Mouse (Mus musculus) right cerebral cortex, postnatal 4 days (tissue): ENCODE measurements around the gene Mlf2.

ENCODE experiments used
- DNase-seq: peaks from one replicate; pipeline ENCODE4 v3.0.0-alpha.2; 2022

Mlf2 gene

DNA sequence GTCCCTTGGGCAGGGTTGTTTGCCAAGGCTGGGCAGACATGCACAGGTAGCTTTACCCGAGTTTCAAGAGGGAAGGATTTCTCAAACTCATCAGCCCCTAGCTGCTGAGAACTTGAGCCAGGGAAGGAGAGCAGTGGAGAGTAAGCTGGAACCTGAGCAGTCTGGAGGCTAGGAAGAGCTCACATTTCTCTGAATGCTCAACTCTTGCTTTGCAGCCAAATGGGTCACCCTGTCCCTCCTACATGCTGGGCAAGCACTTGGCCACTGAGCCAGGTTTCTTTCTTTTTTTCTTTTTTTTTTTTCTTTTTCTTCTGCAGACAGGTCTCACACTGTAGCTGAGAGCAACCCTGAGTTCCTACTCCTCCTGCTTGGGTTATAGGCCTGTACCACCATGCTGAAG is 5.5 kb downstream of the Mlf2 start:
- DNase-seq, result no peak

DNA sequence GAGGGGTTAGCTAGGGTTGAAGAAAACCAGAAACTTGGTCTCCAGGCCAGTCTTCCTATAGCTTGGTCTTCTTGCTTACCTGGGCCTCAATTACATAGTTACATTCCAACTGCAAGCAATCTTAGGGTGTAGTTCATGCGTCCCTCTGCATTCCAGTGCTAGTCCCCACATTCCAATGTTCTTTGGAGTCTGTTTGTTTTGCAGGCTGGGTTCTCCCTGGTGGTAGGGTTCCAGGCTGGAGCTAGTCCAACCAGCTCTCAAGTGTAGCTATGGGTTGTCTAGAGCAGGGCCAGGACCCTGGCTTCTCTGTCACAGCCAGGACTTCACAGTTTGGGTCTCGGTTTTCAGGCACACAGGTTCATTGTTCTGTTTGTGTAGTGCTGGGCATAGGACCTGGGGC is 6.3 kb downstream of the Mlf2 start:
- no peak for DNase-seq

DNA sequence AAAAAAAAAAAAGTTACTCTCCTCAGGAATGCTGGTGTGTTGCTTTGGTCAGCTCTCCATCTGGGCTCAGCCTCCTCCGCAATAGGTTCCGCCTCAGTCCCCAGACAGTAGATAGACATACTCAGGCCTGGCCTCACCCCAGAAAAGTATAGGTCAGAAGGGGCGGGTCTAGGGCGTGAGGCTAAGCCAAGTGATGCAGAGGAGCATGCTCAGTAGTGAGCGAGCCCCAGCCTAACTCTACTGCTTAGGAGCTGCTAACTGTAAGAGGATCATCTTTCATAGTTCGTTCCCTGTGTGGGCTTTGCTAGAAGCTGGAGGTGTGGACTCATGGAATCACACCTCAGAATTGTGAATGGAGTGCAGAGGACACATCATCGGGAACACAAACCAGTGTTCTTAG is 7.4 kb downstream of the Mlf2 start:
- no peak for DNase-seq

DNA sequence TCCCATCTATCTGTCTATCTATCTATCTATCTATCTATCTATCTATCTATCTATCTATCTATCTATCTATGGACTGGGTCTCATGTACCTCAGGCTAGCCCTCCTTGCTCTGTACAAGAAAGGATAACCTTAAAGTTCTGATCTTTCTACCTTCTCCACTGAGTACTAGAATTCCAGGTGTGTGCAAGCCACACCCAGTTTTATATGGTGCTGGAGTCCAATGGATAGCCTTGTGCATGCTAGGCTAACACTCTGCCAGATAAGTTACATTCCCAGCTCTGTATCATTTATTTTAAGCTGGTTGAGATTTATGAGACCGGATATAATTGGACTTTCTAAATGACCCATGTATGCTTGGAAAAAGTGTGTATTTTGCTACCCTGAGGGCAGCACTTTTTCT is 10.5 kb downstream of the Mlf2 start:
- DNase-seq, result no peak

DNA sequence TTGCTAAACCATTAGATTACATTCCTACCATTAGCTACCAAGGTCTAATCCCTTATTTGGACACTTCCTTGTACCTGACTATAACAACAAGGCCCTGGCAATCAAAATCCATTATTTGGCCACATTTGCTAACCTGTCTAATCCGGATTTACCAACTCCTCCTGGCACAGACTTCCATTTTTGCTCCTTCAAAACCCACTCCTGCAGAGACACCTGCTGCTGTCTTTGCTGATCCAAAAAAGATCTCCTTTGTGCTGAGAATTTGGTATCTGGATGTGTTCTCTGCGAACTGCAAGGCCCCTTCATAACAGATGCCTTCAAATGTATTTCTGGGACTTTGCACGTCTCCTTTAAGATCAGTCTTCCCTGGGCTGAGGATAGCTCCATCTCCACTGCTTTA is 12.3 kb downstream of the Mlf2 start:
- DNase-seq, result no peak

DNA sequence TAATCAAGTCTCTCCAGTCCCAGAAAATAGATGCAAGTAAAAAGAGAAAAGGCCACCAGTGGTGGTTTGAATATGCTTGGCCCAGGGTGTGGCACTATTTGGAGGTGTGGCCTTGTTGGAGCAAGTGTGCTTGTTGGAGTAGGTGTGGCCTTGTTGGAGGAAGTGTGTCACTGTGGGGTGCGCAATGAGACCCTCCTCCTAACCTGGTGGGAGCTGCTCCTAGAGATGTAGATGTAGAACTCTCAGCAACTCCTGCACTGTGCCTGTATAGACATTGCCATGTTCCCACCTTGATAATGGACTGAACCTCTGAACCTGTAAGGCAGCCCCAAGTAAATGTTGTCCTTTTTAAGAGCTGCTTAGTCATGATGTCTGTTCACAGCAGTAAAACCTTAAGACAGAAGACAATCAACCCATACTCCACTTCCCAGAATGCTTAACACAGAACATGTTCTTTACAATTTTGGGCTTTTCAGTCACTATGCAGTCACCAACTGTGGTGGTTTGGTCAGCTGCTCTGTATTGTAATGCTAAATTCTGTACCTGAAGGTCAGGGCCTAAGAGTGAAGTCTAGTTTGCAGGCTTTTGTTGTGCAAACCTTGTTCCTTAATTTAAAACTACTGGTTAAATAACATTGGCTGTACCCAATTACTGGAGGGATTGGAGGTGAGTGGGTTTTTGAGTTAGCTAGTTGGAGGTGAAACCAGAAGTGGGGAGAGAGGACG is 23.0 kb downstream of the Mlf2 start:
- no peak for DNase-seq

DNA sequence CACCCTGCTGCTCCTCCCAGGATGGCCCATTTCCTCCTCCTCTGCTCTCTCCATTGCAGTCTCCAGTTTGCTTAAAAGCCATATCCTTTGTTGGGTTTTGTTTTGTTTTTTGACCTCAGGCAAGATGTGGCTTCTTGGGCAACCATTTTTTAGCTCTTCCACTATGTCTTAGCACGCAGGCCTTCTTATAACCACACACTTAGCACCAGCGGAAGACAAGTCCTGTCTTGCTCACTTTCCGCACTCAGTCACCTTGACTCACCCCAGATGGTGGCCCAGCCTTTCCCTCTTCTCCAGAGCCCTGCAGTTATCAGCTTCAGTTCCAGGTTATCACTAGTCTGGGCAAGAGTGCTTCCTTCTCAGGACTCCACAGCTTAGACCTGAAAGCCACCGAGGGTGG is 24.0 kb downstream of the Mlf2 start:
- no peak for DNase-seq

DNA sequence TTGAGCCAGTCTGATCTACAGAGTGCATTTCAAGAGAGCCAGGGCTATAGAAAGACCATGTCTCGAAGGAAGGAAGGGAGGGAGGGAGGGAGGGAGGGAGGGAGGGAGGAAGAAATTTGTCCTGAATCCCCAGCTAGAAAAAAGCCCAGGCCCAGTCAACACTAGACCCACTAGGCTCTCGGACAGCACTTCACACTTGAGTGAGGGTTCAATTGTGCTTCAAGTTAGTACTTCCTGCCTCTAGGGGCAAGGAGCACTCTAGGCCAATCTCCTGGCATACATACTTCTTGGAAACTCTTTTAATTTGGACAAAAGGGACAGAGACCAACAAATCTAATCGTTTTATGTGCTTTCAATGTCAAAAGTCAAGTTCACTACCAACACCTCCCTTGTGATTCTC is 26.9 kb downstream of the Mlf2 start:
- DNase-seq, result no peak

DNA sequence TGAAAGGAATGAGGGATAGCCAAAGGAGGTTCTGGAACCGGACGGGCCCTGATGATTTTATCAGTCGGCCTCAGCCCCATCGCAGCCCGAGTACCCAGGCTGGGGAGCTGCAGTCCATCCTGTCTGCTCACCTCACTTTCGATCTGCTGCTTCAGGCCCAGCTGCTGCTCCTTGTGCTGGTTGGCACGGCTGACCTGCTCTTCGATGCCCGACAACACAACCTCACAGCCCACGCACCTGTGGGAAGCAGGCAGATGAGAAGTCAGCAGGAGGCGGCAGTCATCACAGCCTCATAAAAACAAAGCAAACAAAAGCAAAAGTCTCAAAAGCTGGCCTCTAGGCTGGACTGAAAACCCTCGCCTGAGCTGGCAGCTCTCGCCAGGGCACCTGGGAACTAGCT is 28.8 kb downstream of the Mlf2 start:
- DNase-seq, result no peak

DNA sequence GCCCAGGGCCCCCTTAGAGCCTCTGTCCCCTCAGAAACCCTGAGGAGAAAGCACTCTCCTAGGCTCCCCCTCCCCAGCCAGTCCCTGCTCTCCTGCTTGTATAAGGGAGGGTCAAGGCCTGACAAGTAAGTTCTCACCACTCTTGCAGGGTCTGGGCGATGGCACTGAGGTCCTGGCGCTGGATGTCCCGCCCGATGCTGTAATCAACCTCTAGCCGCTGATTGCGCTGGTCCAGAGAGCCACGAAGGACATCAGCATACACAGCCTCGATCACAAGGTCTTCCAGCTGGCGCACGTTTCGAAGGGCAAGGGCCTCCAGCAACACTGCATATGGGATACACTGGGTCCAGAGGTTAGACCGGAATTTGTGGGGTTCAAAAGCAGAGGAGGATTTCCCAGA is 29.8 kb downstream of the Mlf2 start:
- DNase-seq, result no peak

DNA sequence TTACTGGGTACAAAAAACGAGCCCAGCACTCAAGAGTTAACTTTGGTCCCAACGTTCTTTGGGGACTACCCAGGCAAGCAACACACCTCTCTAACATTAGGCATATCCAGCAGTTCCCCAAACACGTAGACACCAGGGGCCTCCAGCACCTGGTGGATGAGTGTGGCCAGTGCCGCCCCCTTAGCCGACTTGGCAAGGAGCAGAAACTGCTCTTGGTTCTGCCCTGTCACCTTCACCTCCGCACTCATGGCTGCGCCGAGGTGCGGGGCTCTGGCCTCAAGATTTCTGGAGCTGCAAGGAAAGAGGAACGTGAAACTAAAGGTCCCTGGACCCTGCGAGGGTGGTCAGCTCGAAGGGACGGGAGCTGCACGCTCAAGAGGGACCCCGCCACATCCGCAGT is 33.5 kb downstream of the Mlf2 start:
- DNase-seq, result no peak

DNA sequence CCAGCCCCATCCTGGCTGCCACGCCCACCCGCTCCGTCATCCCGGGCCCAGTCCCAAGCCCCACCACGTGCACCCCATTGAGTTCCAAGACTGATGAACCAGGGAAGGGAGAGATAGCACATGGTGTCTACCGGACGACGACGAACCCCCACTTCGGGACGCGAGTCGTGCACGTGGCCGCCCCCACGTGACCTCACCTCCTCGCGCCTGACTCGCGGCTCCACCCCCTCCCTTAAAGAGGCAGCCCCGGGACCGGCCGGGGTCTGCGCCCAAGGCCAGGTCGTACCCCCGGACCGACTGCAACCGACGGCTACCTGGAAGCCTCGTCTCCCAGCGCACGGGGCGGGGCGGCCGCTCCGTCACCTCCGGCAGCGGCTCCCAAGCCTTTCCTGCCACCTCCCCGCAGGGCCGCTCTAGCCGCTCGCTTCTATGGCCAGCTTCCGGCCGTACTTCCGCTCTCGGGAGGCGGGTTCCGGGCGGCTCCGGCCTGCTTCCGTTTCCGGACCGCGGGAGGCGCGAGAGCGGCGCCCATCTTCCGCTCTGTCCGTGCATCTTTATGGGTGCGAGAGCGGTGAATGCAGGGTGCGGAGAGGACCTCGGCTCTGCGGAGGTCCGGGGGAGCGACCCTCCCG is 34.0 kb downstream of the Mlf2 start, which contains the start of gene Cops7a:
Gene Cops7a, minus strand, starts transcription at position 451 of the 632 bp plus-strand sequence.
- DNase-seq, result peak; percentile 94

DNA sequence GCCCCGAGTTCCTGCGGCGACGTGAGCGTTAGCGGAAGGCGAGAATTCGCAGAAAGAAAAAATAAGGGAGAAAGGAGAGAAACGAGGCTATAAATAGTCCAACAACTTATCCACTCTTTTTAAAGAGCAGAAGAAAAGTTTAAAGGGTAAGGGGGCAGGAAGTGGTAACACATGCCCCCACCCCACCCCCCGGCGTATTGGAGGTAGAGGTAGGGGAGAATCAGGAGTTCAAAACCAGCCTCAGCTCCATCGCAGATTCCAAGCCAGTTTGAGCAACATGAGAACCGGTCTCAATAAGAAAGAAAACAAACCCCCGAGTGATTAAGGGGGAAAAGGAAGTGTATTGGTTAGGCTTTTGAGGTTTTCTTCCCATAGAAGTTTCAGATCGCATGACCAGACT is 34.6 kb downstream of the Mlf2 start:
- peak; percentile 14 for DNase-seq

DNA sequence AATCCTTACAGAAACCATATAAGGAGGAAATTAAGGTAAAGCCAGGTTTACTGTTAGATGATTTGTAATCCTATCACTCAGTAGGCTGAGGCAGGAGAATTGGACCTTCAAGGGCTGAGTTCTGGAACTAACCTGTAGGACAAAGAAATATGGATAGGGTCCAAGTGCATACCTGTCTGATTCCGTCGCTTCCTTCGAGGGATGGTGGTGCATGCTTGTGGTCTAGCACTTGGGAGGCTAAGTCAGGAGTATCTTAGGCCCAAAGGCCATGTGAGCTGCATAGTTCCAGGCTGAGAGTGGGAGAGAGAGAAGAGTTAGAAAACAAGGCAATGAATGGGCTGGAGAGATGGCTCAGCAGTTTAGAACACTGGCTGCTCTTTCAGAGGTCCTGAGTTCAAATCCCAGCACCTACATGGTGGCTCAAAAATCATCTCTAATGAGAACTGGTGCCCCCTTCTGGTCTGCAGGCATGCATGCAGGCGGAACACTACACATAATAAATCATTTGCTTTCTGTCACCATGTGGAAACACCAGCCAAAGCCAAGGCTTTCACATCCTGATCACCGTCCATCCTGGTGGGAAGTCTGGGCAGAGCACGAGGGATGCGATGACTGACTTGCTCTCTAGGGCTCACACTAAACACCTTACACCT is 35.4 kb downstream of the Mlf2 start:
- no peak for DNase-seq

DNA sequence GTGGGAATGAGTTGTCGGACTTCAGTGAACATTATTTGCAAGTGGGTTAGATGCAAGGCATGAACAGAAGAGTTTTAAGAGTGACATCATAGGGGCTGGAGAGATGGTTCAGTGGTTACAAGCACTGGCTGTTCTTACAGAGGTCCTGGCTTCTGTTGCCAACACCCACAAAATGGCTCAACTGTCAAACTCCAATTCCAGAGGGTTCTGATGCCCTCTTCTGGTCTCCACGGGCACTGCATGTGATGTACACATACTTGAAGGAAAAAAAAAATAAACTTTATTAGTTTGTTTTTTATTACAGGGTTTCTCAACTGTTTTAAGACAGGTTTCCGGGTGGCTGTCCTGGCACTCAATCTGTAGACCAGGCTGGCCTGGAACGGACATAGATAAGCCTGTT is 36.6 kb downstream of the Mlf2 start:
- peak; percentile 58 for DNase-seq
